Mouse (Mus musculus) MEL (cell line): ENCODE results near the gene Dusp10. TPM values are rescaled to one million over a fixed set of nuclear protein-coding genes. Genes with fewer than 3 reads are reported as not detected.

ENCODE experiments used
- DNase-seq: peaks from one replicate; pipeline ENCODE4 v3.0.0; 2011; ENCODE audit warnings: low read depth, low spot score
- H3K27ac ChIP-seq: 2 replicates; pipeline ENCODE4 v1.5.1; 2012; ENCODE audit warnings: low read depth, mild to moderate bottlenecking, control low read depth, low read length, moderate library complexity; ENCODE audit not compliant: control insufficient read depth
- H3K27me3 ChIP-seq, 2 experiments: fragments of 150-350 bp in 1 of 2; sonication (generic) in 1 of 2; 2 replicates each; pipeline ENCODE4 v1.6.1; 2012; ENCODE audit warnings: low read length in 2 of 2, mild to moderate bottlenecking in 2 of 2, improper control_type of control experiment in 1 of 2, moderate library complexity in 1 of 2; ENCODE audit not compliant: insufficient read depth in 2 of 2, control insufficient read depth in 1 of 2
- H3K36me3 ChIP-seq, 2 experiments: 2 replicates each; pipeline ENCODE4 v1.6.1; 2012 to 2014; ENCODE audit warnings: low read length in 2 of 2, improper control_type of control experiment in 1 of 2, inconsistent platforms in 1 of 2, mild to moderate bottlenecking in 1 of 2; ENCODE audit not compliant: insufficient read depth in 2 of 2, control insufficient read depth in 1 of 2
- H3K4me1 ChIP-seq, 2 experiments: fragments of 150-350 bp in 1 of 2; sonication (generic) in 1 of 2; 2 replicates each; pipeline ENCODE4 v1.6.1; 2012; ENCODE audit warnings: low read length in 2 of 2, improper control_type of control experiment in 1 of 2, mild to moderate bottlenecking in 1 of 2; ENCODE audit not compliant: insufficient read depth in 2 of 2, control insufficient read depth in 1 of 2
- H3K4me3 ChIP-seq, 2 experiments: fragments of 150-350 bp in 1 of 2; sonication (generic) in 1 of 2; 2 replicates each; pipeline ENCODE4 v1.5.1; 2012; ENCODE audit warnings: low read depth in 2 of 2, low read length in 2 of 2, mild to moderate bottlenecking in 2 of 2, moderate library complexity in 2 of 2, control low read depth in 1 of 2, improper control_type of control experiment in 1 of 2; ENCODE audit not compliant: control insufficient read depth in 1 of 2, insufficient read depth in 1 of 2
- H3K79me2 ChIP-seq: 2 replicates; pipeline ENCODE4 v1.6.1; 2012; ENCODE audit warnings: mild to moderate bottlenecking, low read length, moderate library complexity; ENCODE audit not compliant: control insufficient read depth, poor library complexity, insufficient read depth
- H3K9ac ChIP-seq: 2 replicates; pipeline ENCODE4 v1.6.1; 2012; ENCODE audit warnings: low read depth, mild to moderate bottlenecking, control low read depth, low read length, moderate library complexity; ENCODE audit not compliant: control insufficient read depth, poor library complexity, severe bottlenecking
- H3K9me3 ChIP-seq: fragments of 150-350 bp; sonication (generic); replicated peaks from 2 replicates; pipeline ENCODE4 v1.6.1; 2012; ENCODE audit warnings: mild to moderate bottlenecking, low read length, improper control_type of control experiment, moderate library complexity; ENCODE audit not compliant: insufficient read depth
- BHLHE40 ChIP-seq: IDR thresholded peaks from 2 replicates; pipeline ENCODE4 v1.6.1; 2012; ENCODE audit warnings: low read depth, mild to moderate bottlenecking, inconsistent platforms, low read length, improper control_type of control experiment, borderline replicate concordance
- CHD1 ChIP-seq: IDR thresholded peaks from 2 replicates; pipeline ENCODE4 v1.6.1; 2012; ENCODE audit warnings: low read depth, mild to moderate bottlenecking, inconsistent platforms, low read length, improper control_type of control experiment
- CTCF ChIP-seq, 3 experiments: IDR thresholded peaks in 2 of 3; conservative IDR thresholded peaks in 1 of 3; 2 replicates each; pipeline ENCODE4 v1.5.1; 2011 to 2012; ENCODE audit warnings: low read length in 3 of 3, low read depth in 2 of 3, mild to moderate bottlenecking in 2 of 3, improper control_type of control experiment in 1 of 3, inconsistent platforms in 1 of 3, mixed read lengths in 1 of 3, moderate library complexity in 1 of 3; ENCODE audit not compliant: control insufficient read depth in 1 of 3, insufficient read depth in 1 of 3, poor library complexity in 1 of 3, severe bottlenecking in 1 of 3
- E2F4 ChIP-seq: IDR thresholded peaks from 2 replicates; pipeline ENCODE4 v1.6.1; 2011; ENCODE audit warnings: low read depth, low read length, improper control_type of control experiment, borderline replicate concordance
- GABPA ChIP-seq: IDR thresholded peaks from 2 replicates; pipeline ENCODE4 v1.6.1; 2012; ENCODE audit warnings: low read depth, mild to moderate bottlenecking, inconsistent platforms, low read length, improper control_type of control experiment, moderate library complexity
- GATA1 ChIP-seq: IDR thresholded peaks from 2 replicates; pipeline ENCODE4 v1.6.1; 2011; ENCODE audit warnings: low read depth, low read length, improper control_type of control experiment
- KAT2A ChIP-seq: conservative IDR thresholded peaks from 2 replicates; pipeline ENCODE4 v1.6.1; 2012; ENCODE audit warnings: low read depth, low read length, improper control_type of control experiment, inconsistent platforms
- MAFK ChIP-seq: IDR thresholded peaks from 2 replicates; pipeline ENCODE4 v1.6.1; 2011; ENCODE audit warnings: low read depth, mild to moderate bottlenecking, low read length, improper control_type of control experiment, borderline replicate concordance
- MAX ChIP-seq: IDR thresholded peaks from 2 replicates; pipeline ENCODE4 v1.6.1; 2011; ENCODE audit warnings: low read length, improper control_type of control experiment
- MEF2A ChIP-seq: IDR thresholded peaks from 2 replicates; pipeline ENCODE4 v1.6.1; 2014; ENCODE audit warnings: low read depth, mild to moderate bottlenecking, inconsistent platforms, low read length, improper control_type of control experiment; ENCODE audit not compliant: poor library complexity, insufficient replicate concordance, severe bottlenecking; ENCODE audit errors: extremely low read depth
- MXI1 ChIP-seq: IDR thresholded peaks from 2 replicates; pipeline ENCODE4 v1.6.1; 2011; ENCODE audit warnings: mild to moderate bottlenecking, low read depth, low read length, improper control_type of control experiment
- MYC ChIP-seq: IDR thresholded peaks from 2 replicates; pipeline ENCODE4 v1.6.1; 2011; ENCODE audit warnings: low read depth, mild to moderate bottlenecking, low read length, improper control_type of control experiment, moderate library complexity
- NELFE ChIP-seq: IDR thresholded peaks from 2 replicates; pipeline ENCODE4 v1.6.1; 2011; ENCODE audit warnings: low read depth, low read length, improper control_type of control experiment
- NRF1 ChIP-seq: IDR thresholded peaks from 2 replicates; pipeline ENCODE4 v1.6.1; 2014; ENCODE audit warnings: low read depth, mild to moderate bottlenecking, inconsistent platforms, low read length, improper control_type of control experiment, moderate library complexity; ENCODE audit not compliant: poor library complexity, insufficient read depth, severe bottlenecking
- POLR2AphosphoS2 ChIP-seq: IDR thresholded peaks from 2 replicates; pipeline ENCODE4 v1.6.1; 2011; ENCODE audit warnings: low read length, improper control_type of control experiment
- POLR2AphosphoS5 ChIP-seq: IDR thresholded peaks from 2 replicates; pipeline ENCODE4 v1.6.1; 2012; ENCODE audit warnings: low read depth, borderline replicate concordance, mild to moderate bottlenecking, inconsistent platforms, low read length, moderate library complexity, mixed read lengths
- SMC3 ChIP-seq: IDR thresholded peaks from 2 replicates; pipeline ENCODE4 v1.6.1; 2011; ENCODE audit warnings: low read depth, low read length, improper control_type of control experiment
- TAL1 ChIP-seq: IDR thresholded peaks from 2 replicates; pipeline ENCODE4 v1.6.1; 2012; ENCODE audit warnings: mild to moderate bottlenecking, inconsistent platforms, low read length, moderate library complexity, mixed read lengths
- TBP ChIP-seq: IDR thresholded peaks from 2 replicates; pipeline ENCODE4 v1.8.0; 2011; ENCODE audit warnings: low read depth, low read length, improper control_type of control experiment
- TCF12 ChIP-seq: IDR thresholded peaks from 2 replicates; pipeline ENCODE4 v1.6.1; 2014; ENCODE audit warnings: low read depth, mild to moderate bottlenecking, inconsistent platforms, low read length, improper control_type of control experiment, moderate library complexity
- USF1 ChIP-seq: IDR thresholded peaks from 2 replicates; pipeline ENCODE4 v1.6.1; 2014; ENCODE audit warnings: low read depth, mild to moderate bottlenecking, inconsistent platforms, low read length, improper control_type of control experiment, moderate library complexity
- USF2 ChIP-seq, 2 experiments: IDR thresholded peaks; 2 replicates each; pipeline ENCODE4 v1.6.1; 2011 to 2012; ENCODE audit warnings: improper control_type of control experiment in 2 of 2, low read length in 2 of 2, borderline replicate concordance in 1 of 2, inconsistent platforms in 1 of 2, low read depth in 1 of 2, mild to moderate bottlenecking in 1 of 2; ENCODE audit not compliant: insufficient read depth in 1 of 2
- ZKSCAN1 ChIP-seq: IDR thresholded peaks from 2 replicates; pipeline ENCODE4 v1.6.1; 2012; ENCODE audit warnings: low read depth, mild to moderate bottlenecking, inconsistent platforms, low read length, improper control_type of control experiment, moderate library complexity
- polyA plus RNA-seq, 2 experiments: library from polyadenylated mRNA; stranded (reverse) in 1 of 2; unstranded in 1 of 2; fragments of >175 nt in 1 of 2; fragments of >200 nt in 1 of 2; gene quantifications; 2 replicates each; pipeline versions ENCODE4 v1.2.1 to v1.2.4; 2012; ENCODE audit warnings: low replicate concordance in 2 of 2, low read depth in 1 of 2; ENCODE audit not compliant: insufficient read length in 2 of 2, insufficient read depth in 1 of 2, missing spikeins in 1 of 2
- total RNA-seq: library from RNA; depleted of rRNA; stranded (reverse); fragments of 300-350 nt; gene quantifications from 2 replicates; pipeline ENCODE4 v1.2.3, GENCODE M21; 2012

Gene Dusp10
- total and polyA plus RNA-seq, 3 experiments, result 1.4 to 2.3 TPM; not detected in 1

- Histone ChIP-seq H3K9ac (no peak overlapping the region), H3K27ac (no peak overlapping the region), H3K36me3 (peaks cover 0 to 14% of the 10 kb centered on the region in 2 experiments; a peak in 2 of 4 replicates), H3K4me3 (no peak overlapping the region), H3K79me2 (no peaks in the 10 kb centered on the region), H3K4me1 (peaks cover 7 to 13% of the 10 kb centered on the region in 2 experiments), H3K27me3 (no peaks in the 10 kb centered on the region), H3K9me3 (no peaks in the 10 kb centered on the region)
- DNase-seq, result no peak
- no peak for TF ChIP-seq USF2 (IDR thresholded peaks at IDR 0.05; ENCODE audit: borderline replicate concordance in 1 of 2, insufficient read depth in 1 of 2, low read depth in 1 of 2, low read length in 2 of 2)
- no peak for TF ChIP-seq NRF1
- no peak for TF ChIP-seq GABPA
- no peak for TF ChIP-seq TBP
- no peak for TF ChIP-seq SMC3
- no peak for TF ChIP-seq ZKSCAN1
- no peak for TF ChIP-seq TAL1
- no peak for TF ChIP-seq NELFE
- TF ChIP-seq GATA1, result no peak
- no peak for TF ChIP-seq MYC
- no peak for TF ChIP-seq BHLHE40
- no peak for TF ChIP-seq MAFK
- no peak for TF ChIP-seq TCF12
- no peak for TF ChIP-seq MEF2A
- TF ChIP-seq, all 39 proteins: peak for 0
Observed at GRCm38 (mm10) chr1:184076065-184076464, 63.0 kb downstream of the Dusp10 start.

- no peak for DNase-seq
- Histone ChIP-seq H3K4me3 (no peak overlapping the region), H3K27me3 (no peaks in the 10 kb centered on the region), H3K9me3 (no peaks in the 10 kb centered on the region), H3K79me2 (no peaks in the 10 kb centered on the region), H3K9ac (no peak overlapping the region), H3K27ac (no peak overlapping the region)
- TF ChIP-seq CTCF (IDR thresholded peaks at IDR 0.05 in 2 of 3, conservative IDR thresholded peaks at IDR 0.05 in 1 of 3; ENCODE audit: control insufficient read depth in 1 of 3, insufficient read depth in 1 of 3, low read depth in 2 of 3, low read length in 3 of 3, poor library complexity in 1 of 3, severe bottlenecking in 1 of 3) (no peak), MAX (no peak), USF1 (no peak), POLR2AphosphoS2 (no peak), KAT2A (no peak), CHD1 (no peak), MXI1 (no peak), E2F4 (no peak), MAFK (no peak), MEF2A (no peak), POLR2AphosphoS5 (no peak), GATA1 (no peak)
- TF ChIP-seq, all 39 proteins: peak for 0
- peaks cover 0 to 14% of the 10 kb centered on the region in 2 experiments; a peak in 2 of 4 replicates for H3K36me3 ChIP-seq
- H3K4me1 ChIP-seq, result peaks cover 7 to 8% of the 10 kb centered on the region in 2 experiments
Observed at GRCm38 (mm10) chr1:184076756-184077155, 63.7 kb downstream of the Dusp10 start.
